Mouse (Mus musculus): ENCODE results near the gene 1700012B09Rik.

Gene 1700012B09Rik

DNA sequence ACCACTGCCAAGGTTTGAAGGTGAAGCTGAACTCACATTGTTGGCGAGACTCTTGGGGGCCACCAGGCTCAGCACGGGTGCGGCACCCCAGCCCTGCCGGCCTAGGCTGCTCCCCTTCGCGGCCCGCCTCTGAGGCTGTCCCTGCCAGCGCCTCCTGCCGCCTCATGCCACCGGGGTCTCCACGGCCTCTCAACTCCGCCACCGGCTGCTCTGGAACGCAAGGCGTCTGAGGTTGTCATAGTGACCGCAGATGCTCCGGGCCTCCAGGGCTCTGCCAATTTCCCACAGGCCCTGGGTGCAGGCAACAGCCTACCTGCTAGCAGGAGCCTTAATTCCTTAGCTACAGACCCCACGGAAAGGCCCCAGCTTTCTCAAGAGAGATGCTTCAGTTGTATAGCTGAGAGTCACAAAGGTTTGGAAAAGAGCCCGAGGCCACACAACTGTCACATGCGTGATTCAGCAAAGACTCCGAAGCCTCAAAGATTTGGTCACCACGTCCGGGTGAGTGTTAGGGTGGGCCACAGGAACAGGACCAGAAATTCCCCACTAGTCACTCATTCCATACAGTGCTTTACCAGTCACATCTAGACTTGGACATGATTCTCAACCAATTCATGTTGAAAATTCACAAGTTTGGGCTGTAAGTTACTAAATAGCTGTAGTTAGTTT lies at the start of gene 1700012B09Rik:
1700012B09Rik (minus strand) TSS at position 228 of the 669 bp plus-strand sequence.
- DNase-seq (ENCODE audit: low spot score in 2 of 2) = no peak

DNA sequence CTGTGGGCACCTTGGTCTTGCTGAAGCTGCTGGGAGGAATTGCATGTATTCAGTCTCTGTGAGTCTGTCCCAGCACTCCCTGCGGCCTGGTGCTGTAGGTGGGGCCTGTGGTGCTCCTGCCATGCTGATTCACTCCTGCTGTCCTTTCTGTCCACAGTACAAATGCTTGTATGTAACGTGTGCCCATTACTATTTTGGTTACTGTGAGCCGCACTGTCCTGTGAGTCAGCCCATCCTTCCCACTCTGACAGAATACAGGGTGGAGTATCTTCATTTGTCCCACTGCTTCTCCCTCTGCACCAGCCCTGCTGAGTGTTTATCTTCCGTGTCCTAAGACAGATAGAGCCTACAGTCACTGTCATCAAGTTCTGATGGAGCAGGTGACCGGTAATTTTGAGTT lies 39.3 kb upstream of the 1700012B09Rik start:
- DNase-seq (ENCODE audit: low spot score in 2 of 2) = no peak

DNA sequence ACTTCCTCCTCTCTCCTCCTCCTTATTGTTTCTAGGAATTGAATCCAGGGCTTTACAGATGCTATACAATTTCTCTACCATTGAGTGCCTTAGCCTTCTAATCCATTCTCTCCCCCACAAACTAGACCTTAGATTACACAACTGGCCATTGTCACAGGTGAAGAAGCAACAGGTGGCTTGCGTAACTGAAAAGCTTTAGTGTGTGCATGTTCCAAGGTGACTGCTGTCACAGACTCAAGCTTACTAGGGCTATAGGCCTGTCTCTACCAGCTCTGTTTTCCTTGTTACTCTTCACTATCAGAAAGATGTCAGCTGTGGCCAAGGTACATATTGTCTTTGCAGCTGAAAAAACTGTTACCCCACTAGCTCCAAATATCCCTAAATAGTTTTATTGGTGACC lies 36.0 kb upstream of the 1700012B09Rik start:
- DNase-seq (ENCODE audit: low spot score in 2 of 2) = no peak

DNA sequence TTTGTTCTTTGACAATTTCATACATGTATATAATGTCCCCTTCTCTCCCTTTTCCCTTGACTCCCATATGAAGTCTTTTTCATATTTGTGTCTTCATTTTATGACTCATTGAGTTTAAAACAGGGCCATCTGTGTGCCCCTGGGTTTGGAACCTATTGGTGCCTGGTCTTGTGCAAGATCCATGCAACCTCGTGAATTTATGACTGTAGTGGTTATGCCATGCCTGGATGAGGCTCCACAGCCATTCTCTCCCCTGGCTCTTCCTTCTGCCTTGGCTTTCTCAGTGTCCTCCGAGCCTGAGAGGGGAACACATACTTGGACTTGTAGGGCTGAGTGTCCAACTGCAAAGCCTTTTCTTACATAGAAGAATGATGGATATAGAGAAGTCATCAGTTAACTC lies 34.9 kb upstream of the 1700012B09Rik start:
- no peak for DNase-seq (ENCODE audit: low spot score in 2 of 2)

DNA sequence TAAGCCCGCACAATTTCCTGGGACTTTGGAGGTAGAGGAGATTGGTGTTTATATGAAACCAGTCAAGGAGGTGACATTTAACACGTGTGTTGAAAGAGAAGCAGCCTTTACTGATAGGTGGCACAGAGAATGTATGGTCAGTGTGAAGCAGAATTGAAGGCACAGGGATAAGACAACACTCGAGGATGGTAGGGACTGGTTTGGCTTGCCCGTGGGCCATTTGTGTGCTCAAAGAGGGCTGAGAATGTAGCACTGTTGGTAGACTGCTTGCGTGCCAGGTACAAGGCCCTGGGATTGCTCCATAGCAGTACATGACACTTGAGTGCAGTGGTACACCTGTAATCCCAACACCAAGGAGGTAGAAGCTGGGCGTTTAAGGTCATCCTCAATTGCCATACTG lies 16.5 kb upstream of the 1700012B09Rik start:
- DNase-seq (ENCODE audit: low spot score in 2 of 2) = no peak

DNA sequence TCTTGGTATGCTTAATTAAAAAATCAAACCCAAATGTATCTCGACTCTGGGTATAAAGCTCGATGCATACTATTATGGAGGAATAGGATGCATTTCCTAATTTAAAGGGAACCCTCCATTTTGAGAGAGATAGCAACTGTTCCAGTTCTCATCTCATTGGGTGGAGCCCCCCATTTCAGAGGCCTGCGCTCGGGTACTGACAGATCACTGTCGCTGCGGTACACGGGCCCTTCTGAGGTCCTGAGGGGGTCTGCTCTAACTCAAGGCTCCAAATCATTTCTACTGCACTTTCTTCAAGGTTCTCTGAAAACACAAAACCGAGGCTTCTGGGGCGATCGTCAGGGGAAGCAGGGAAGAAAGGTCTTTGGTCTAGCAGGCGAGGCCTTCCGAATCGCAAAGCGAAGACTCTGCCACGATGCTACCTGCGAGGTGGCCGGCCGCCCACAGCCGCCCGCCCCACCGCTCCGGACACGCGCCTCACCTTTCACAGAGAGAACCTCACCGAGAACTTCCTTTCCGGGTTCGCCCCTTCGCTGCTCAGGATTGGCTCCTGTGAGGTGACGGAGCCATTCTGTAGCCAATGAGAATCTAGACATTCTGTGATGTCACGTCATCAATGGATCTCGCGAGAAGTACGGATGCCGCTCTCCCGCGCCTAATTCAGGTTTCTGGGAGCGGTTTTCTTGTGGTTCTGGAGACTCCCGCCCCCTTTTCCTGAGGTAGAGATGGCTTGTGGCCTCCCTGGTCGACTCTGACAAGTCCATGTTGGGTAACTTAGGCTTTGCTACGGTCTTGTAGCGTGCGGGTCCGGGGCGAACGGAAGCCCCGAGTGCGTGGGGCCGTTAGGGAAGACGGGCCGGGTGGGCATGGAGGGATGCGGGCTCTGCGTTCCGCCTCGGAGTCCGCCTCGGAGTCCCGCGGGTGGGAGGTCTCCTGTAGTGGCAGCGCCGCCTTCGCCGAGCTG lies 13.5 kb upstream of the 1700012B09Rik start, which contains the start of the genes Mre11a and Ankrd49:
Mre11a (plus strand) TSS at position 616 of the 964 bp plus-strand sequence.
Ankrd49 (minus strand) TSS at position 818 of the 964 bp plus-strand sequence.
- peak; percentile 85 to 91 for DNase-seq (ENCODE audit: low spot score in 2 of 2)

DNA sequence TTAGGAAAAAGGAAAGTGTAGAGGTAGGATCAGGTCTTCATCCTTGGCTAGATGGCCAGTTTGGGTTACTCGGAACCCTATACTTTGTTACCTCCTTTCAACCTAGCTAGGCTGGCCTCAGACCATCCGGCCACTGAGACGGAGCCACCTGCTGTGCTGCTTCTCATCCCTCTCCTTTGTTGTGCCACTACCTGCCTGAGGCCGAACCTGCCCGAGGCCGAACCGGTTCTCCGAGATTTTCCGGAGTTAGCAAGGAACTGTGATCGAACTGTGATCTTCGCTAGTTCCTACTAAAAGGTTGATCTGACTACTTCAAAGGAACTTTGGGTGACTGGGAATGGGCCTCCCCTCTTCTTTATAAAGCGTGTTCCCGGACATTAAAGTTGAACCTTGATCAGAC lies 7.5 kb upstream of the 1700012B09Rik start:
- DNase-seq (ENCODE audit: low spot score in 2 of 2) = peak; percentile 20 to 47

DNA sequence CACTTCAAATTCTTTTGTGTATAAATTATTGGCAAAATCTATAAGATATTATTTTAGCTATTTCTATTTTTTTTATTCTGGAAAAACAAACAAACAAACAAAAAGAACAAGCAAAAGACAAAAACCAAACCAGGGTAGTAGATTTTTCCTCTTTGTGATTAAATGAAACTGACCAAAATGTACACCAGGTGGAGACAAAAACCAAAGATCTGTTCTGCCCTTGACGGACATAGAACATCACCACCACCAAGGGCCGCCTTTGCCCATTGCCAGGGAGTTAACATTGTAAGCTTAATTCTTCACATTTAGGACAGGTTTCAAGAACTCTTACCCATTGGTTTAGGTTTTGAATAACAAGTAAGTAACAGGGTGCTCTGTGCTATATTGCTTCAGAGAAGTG lies 3.0 kb upstream of the 1700012B09Rik start:
- no peak for DNase-seq (ENCODE audit: low spot score in 2 of 2)

DNA sequence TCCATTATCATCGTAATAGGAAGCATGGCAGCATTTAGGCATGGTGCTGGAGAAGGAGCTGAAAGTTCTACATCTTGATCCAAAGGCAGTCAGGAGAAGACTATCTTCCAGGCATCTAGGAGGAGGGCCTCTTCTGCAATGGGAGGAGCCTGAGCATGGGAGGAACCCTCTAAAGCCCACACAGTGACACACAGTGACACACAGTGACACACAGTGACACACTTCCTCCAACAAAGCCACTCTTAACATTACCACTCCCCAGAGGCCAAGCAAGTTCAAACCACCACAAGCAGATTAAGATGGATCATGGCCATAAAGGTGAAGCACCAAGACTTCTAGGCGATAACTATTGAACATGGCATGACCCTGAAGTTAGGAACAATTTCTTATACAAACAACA lies 1.2 kb upstream of the 1700012B09Rik start:
- no peak for DNase-seq (ENCODE audit: low spot score in 2 of 2)

DNA sequence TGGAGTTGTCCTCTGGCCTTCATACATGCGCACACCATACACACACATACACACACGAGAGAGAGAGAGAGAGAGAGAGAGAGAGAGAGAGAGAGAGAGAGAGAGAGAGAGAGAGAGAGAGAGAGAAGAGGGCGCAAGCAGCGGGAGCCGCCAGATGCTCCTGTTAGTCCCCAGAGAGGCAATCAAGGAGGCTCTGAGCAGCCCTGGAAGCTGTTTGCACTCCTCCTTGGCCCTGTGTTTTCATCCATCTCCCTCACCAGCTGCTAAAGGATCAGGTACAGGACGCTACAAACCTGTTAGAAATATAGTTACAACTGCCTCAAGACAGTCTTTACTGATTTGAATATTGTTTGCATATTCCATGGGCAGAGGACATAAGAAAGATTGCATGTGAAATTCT lies 1.0 kb downstream of the 1700012B09Rik start:
- no peak for DNase-seq (ENCODE audit: low spot score in 2 of 2)

DNA sequence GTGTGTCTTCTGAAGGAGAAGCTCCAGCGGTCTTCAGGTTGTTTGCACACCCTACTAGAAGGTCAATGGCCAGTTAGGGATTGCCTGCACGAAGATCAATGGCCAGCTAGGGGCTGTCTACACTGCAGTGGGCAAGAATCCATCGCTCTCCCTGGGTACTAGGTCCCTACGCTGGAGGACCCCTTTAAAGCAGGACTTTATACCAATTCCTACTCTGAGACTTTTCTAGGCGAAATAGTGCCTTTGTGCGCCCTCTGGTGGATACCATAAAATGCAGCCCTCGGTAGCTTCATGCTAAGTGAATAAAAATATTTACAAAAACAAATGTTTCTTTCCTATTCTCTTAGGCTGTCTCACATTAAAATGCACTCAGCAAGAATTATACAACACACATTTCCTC lies 6.1 kb downstream of the 1700012B09Rik start:
- DNase-seq (ENCODE audit: low spot score in 2 of 2) = no peak

DNA sequence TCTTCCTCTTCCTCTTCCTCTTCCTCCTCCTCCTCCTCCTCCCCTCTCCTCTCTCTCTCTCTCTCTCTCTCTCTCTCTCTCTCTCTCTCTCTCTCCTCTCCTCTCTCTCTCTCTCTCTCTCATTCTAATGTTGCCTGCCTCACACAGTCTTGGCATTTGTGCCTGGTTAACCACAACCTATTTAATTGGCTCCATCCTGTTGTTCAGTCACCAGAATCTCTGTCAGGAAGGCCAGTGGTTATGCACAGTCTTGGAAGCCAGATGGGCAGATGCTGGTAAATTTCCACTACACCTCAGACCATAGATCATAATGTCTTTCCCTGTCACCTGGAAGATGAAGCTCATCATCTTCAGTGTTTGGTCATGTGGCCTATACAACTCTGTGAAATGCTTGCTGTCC lies 11.6 kb downstream of the 1700012B09Rik start:
- no peak for DNase-seq (ENCODE audit: low spot score in 2 of 2)

DNA sequence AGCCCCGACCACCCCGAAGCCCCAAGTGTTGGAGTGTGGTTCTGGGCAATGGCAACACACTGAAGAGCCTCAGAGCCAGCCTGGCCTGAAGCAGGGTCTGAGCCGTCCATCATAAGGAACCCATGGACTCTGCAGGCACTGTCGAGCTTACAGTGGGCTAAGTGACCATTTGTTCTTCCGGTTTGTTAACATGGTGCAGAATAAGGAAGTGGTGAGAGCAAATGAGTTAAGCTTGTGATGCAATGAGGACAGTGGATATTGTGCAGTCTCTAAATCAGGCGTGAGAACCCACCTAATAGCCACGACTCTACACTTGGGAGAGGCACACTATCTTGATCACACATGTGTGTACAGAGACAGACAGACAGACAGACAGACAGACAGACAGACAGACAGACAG lies 12.2 kb downstream of the 1700012B09Rik start:
- DNase-seq (ENCODE audit: low spot score in 2 of 2) = no peak

DNA sequence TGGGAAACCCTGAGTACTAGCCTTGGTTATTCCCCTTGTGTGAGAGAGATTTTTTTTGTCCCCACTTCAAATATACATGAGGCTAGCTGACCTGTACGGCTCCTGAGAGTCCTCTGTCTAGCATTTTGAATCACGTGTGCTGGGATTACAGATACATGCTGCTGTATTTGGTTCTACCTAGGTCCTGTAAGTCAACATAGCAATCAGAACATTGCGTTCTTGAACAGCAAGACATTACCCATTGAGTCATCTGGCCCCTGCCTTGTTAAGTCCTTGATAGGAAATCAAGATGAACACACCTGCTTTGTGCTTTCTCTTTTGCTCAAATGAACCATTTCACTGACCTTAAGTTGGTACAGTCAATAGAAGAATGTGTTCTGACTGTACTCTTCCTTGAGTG lies 16.4 kb downstream of the 1700012B09Rik start:
- DNase-seq (ENCODE audit: low spot score in 2 of 2) = no peak

DNA sequence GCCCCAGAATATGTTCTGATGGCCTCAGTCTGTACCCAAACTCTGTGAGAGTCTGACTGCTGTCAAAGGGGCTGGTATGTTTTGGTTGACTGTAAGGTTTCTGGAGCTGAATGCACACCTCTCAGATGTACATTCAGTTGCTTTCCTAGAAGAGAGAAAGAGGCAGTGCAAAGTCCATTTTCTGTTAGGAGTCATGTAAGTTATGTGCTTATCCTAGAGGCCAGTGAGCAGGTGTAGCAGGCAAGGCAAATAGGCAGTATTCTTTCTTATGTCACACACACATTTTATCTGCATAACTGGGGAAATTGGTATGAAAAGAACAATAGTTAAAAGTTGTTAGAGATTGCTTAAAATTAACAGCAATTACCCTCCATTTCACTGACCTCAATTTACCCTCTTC lies 16.9 kb downstream of the 1700012B09Rik start:
- DNase-seq (ENCODE audit: low spot score in 2 of 2) = no peak

DNA sequence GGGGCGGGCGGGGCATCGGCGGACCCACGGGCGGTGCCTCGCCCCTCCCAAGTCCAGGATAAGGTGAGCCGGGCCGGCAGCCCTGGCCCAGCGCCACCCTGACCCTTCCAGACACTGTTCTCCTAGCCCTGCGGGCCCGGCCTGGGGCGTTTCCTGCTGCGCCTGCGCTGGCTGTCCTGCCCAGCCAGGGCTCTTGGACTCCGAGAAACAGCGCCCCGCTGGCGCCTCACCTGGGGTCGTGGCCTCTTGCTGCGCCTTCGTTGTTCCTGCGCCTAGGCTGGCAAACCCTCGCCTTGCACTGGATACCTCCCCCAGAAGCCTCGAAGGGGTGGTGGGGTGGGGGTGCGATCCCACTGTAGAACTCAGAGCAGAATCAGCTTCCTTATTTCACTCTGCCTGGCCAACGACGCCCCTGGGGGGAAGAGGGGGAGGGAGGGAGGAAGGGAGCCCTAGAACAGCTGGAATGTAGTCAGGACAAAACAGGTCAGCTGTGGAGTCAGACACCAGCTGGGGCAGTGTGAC lies 18.8 kb downstream of the 1700012B09Rik start, which contains the start of gene Fut4:
Fut4 (minus strand) TSS at position 393 of the 522 bp plus-strand sequence.
- peak; percentile 66 to 71 for DNase-seq (ENCODE audit: low spot score in 2 of 2)

DNA sequence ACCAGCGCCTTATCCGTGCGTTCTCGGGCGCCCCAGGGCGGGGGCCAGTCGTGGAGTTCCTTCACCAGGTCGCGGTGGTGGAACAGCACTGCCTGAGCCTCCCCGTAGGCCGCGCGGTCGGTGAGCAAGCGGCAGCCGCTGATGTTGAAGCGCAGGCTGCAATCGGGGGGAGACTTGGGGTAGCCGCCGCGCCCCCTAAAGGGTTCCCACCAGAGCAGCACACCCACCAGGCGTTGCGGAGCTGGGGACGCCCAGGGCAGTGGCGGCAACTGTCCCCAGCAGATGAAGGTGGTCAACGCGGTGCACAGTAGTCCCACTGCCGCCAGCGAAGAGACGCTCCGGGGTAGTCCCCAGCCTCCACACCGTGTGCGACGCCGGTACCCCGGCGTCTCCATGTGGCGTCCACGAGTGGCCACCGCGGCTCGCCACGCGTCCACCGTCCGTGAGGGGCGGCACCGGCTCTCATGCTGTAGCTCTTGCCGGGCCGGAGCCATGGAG lies 19.3 kb downstream of the 1700012B09Rik start:
- peak in 1 of 2 experiments; percentile 43 for DNase-seq (ENCODE audit: low spot score in 2 of 2)

DNA sequence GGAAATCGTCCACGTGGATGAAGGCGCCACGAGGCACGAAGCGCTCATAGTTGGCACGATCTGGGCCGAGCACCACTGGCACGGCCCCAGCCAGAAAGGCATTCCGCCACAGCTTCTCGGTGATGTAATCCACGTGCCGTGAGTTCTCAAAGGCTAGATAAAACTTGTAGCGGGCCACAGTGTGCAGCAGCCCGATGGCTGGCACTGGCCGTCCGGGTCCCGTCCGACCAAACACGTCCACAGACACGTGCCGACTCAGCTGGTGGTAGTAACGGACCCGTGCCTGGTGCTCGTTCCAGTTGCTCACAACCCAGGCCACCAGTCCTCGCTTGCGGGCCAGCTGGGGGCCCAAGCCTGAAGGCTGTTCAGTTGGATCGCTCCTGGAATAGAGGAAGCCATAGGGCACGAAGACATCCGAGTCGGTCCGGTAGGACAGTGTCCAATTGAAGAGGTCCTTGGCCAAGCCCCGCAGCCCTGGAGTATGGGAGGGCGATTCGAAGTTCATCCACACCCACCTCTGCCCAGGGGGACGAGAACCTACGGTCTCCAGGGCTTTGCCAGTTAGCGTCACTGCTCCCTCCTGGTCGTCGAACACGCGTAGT lies 19.8 kb downstream of the 1700012B09Rik start:
- DNase-seq (ENCODE audit: low spot score in 2 of 2) = peak in 1 of 2 experiments; percentile 30

DNA sequence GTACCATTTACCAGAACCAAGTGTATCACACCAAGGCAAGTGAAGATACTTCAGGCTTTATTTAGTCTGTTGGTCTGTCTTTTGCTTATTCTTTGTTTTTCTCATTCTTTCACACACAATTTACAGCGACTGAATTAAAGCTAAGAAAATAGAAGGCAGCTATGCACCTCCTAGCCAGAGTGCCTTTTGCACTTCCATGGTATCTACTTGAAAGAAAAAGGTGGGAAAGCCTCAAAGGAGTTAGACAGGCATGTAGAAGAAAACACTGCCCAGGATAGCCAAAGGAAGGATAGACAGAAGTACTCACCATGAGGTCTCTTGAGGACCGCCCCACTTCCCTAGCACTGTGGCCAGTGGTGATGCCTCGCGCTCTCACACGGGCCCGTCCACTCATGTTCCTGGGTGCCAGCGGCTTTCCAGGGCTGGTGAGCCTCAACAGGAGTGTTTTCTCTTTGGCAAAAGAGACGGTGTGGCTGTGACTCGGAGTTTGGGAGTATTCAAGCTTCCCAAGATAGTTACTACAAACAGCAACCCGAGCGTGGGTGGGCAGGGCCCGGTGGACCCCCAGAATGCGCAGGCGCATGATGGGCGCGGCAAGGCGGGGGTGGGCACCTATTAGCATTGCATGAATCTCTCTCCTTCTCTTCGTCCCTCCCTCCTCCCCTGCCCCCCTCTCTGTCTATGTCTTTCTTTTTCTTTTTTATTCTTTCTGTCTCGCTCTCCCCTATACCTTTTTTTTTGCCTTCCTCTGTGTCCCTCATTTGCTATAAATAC lies 30.5 kb downstream of the 1700012B09Rik start, which contains the start of gene Piwil4:
Piwil4 (minus strand) TSS at position 583 of the 774 bp plus-strand sequence.
- no peak for DNase-seq (ENCODE audit: low spot score in 2 of 2)

DNA sequence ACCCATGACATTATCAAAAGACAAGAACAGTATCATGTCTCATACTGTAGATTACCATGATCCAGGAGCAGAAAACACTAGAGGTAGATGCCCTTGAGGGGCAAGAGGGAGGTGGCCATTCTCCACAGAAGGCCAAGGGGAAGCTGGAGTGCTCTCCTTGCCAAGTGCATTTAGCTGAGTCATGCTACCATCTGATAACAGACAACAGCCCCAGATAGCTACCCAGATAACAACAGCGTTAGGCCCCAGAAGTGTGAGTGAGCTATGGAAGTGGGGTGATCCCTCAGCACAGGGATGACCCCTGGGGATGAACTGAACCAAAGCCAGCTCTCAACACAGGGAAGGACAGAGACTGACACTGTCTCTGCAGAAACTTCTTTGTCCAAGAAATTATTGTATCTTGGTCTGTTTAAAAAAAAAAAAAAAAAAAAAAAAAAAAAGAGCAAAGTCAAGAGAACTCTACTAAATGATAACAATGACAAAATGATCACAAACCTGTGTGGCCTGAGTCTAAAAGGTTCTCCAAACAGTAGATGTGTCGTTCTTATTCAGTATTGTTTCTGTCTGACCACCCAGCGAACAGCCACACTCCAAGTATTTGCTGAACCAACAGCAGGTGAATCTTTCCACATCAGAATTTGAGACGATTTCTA lies 31.2 kb downstream of the 1700012B09Rik start:
- no peak for DNase-seq (ENCODE audit: low spot score in 2 of 2)

Measured in urinary bladder, adult 18-20 months (tissue).